Mouse (Mus musculus) c-Kit-positive CD71-negative TER-119-negative erythroid progenitor cells, embryonic 14.5 days (primary cell): ENCODE results near the gene Dmrtc1b.
"Not testable (repeated sequence)": the region's sequence is repeated elsewhere in the genome, so short reads cannot be mapped to it uniquely, and the experiment has no call there.

ENCODE experiments used
- DNase-seq: peaks from one replicate; pipeline ENCODE4 v3.0.0-alpha.2; 2013; ENCODE audit warnings: low read depth

Dmrtc1b gene

DNA sequence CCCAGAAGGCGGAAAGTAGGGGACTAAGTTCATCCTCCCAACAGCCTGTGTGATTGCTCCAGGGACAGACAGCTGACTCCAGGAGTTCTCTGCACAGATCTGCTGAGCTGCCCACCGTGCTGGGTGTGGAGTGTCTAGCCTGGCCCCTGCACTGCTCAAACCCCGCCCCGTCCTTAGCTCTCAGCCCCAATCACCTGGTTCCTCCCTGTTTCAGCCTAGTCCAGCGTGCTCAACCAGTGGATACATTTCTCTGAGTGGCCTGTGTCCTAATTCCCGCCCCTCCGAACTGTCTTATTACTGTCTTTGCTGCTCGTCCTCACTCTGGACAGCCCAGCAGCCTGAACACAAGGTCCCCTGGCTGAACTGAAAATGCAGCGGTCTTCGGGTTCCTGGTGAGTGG, at the start of gene Dmrtc1b, which contains the start of gene Gm9112:
Gene Dmrtc1b (plus strand): TSS at position 331 of the 400 bp plus-strand sequence.
Gene Gm9112 (minus strand): TSS at position 101 of the 400 bp plus-strand sequence.
- DNase-seq, result not testable (repeated sequence)

DNA sequence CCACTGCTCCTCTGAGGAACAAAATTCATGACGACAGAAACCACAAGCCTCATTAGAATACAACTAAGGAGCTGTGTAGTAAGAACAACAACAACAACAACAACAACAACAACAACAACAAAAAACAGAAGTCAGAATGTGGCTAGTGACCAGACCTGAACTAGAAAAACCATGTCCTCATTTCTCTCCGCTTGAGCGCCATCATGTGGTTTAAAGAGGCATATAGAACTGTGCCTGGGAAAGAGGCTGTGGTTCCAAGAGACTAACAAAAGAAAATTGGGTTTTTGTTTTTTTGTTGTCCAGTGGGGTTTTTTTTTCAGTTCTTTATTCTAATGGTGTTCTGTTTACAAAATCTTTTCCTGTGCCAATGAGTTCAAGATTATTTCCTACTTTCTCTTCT, 47.0 kb upstream of the Dmrtc1b start:
- no peak for DNase-seq

DNA sequence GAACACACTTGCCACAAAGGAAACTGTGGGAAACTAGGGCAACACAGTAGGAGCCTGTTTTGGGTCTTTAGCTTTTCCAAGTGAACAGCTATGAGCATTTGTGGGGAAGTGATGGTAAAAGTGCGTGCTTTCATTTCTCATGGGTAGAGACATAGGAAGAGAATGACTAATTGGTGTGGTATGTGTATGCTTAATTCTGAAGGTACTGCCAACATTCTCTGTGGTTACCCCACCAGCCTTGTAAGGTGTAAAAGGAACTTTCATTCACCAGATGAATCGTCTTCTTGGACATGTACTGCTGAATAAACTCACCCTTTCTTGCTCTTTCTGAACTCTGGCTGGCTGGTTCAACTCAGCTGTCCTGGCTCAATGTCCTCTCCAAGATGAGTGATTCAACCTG, 41.0 kb upstream of the Dmrtc1b start:
- no peak for DNase-seq

GRCm38 (mm10) chrX:102684706-102685105, 23.0 kb upstream of the Dmrtc1b start:
- DNase-seq, result not testable (repeated sequence)

GRCm38 (mm10) chrX:102686872-102687271, 20.8 kb upstream of the Dmrtc1b start, which contains the start of gene Gm3880:
Gm3880 (minus strand) TSS chrX:102686972.
- DNase-seq, result not testable (repeated sequence)

DNA sequence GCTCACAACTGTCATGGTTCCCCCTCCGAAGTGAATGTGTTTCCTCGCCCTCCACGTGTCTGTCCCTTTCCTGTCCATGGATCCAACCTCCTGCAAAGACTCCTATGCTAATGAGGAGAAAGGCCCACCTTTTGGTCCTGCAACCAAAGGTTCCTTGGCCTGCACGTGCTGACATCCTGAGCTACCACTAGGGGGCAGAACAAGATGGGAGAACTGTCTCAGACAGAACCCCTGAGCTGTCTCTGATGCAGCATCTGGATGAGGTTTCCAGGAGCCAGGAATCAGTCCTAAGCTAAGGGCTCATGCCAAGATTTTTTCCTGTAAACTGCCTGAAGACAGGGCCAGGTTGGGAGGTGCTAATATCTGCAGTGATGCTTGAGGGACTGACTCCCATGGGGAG, 18.4 kb upstream of the Dmrtc1b start:
- peak; percentile 1 for DNase-seq

- DNase-seq, result not testable (repeated sequence)
These were observed 7.0 kb upstream of the Dmrtc1b start for GRCm38 (mm10) chrX:102700636-102701035.

DNA sequence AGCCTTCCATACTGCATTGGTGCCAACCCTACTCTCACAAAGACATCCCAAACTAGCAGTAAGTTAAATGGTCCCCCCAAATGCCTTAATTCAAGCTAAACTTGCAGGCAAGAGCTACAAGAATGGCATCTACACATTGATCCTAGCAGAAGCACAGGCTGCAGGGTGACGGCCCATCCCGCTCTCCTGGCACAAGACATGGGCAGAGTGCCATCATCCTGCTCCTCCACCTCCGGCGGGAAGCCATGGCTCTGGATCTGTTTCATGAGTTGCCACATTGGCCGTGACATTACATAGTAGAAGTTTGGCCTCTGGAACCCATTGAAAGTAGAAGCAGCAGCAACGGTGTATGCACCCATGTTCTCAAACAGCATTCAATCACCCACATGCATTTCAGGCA, 16.6 kb downstream of the Dmrtc1b start:
- DNase-seq, result not testable (repeated sequence)
